Mouse (Mus musculus): Measurements from ENCODE around the gene Nfasc.

The Nfasc gene

GRCm38 (mm10) chr1:132650680-132651079 lies 90.9 kb downstream of the Nfasc start:
- in situ Hi-C loops (cut with MboI, MseI), result no loop called here

- in situ Hi-C loops (cut with MboI, MseI), result no loop called here
These were observed 93.6 kb downstream of the Nfasc start for GRCm38 (mm10) chr1:132647958-132648357.

GRCm38 (mm10) chr1:132641049-132641795 lies 100.4 kb downstream of the Nfasc start:
- in situ Hi-C loops (cut with MboI, MseI), result no loop called here

GRCm38 (mm10) chr1:132640256-132640655 lies 101.3 kb downstream of the Nfasc start:
- in situ Hi-C loops (cut with MboI, MseI), result no loop called here

- in situ Hi-C loops (cut with MboI, MseI), result no loop called here
These were observed 104.3 kb downstream of the Nfasc start for GRCm38 (mm10) chr1:132637346-132637745.

GRCm38 (mm10) chr1:132629611-132630370 lies 111.8 kb downstream of the Nfasc start:
- in situ Hi-C loops (cut with MboI, MseI), result no loop called here

GRCm38 (mm10) chr1:132628599-132628998 lies 113.0 kb downstream of the Nfasc start:
- in situ Hi-C loops (cut with MboI, MseI), result no loop called here

- in situ Hi-C loops (cut with MboI, MseI), result no loop called here
These were observed 113.4 kb downstream of the Nfasc start for GRCm38 (mm10) chr1:132628183-132628582.

- in situ Hi-C loops (cut with MboI, MseI), result no loop called here
These were observed 115.4 kb downstream of the Nfasc start for GRCm38 (mm10) chr1:132626125-132626756.

GRCm38 (mm10) chr1:132625034-132625433 lies 116.6 kb downstream of the Nfasc start:
- in situ Hi-C loops (cut with MboI, MseI), result no loop called here

- in situ Hi-C loops (cut with MboI, MseI), result no loop called here
These were observed 117.1 kb downstream of the Nfasc start for GRCm38 (mm10) chr1:132624466-132624865.

- in situ Hi-C loops (cut with MboI, MseI), result no loop called here
These were observed 117.8 kb downstream of the Nfasc start for GRCm38 (mm10) chr1:132623641-132624336.

- in situ Hi-C loops (cut with MboI, MseI), result no loop called here
These were observed 129.5 kb downstream of the Nfasc start for GRCm38 (mm10) chr1:132612066-132612465.

- in situ Hi-C loops (cut with MboI, MseI), result no loop called here
These were observed 132.5 kb downstream of the Nfasc start for GRCm38 (mm10) chr1:132609048-132609634.

- in situ Hi-C loops (cut with MboI, MseI), result no loop called here
These were observed 139.4 kb downstream of the Nfasc start for GRCm38 (mm10) chr1:132602161-132602560.

- in situ Hi-C loops (cut with MboI, MseI), result no loop called here
These were observed 143.6 kb downstream of the Nfasc start for GRCm38 (mm10) chr1:132598024-132598423.

- in situ Hi-C loops (cut with MboI, MseI), result no loop called here
These were observed 145.9 kb downstream of the Nfasc start for GRCm38 (mm10) chr1:132595741-132596140.

GRCm38 (mm10) chr1:132594587-132594986 lies 147.0 kb downstream of the Nfasc start:
- in situ Hi-C loops (cut with MboI, MseI), result loop anchor here (5.0 kb wide), 1 partner anchor 67 kb away; no protein-coding TSS in a partner anchor

- in situ Hi-C loops (cut with MboI, MseI), result loop anchor here (5.0 kb wide), 1 partner anchor 65 kb away; no protein-coding TSS in a partner anchor
These were observed 149.5 kb downstream of the Nfasc start for GRCm38 (mm10) chr1:132592145-132592544.

- in situ Hi-C loops (cut with MboI, MseI), result loop anchor here (5.0 kb wide), 1 partner anchor 64 kb away; no protein-coding TSS in a partner anchor
These were observed 150.1 kb downstream of the Nfasc start for GRCm38 (mm10) chr1:132591399-132591930.

- in situ Hi-C loops (cut with MboI, MseI), result no loop called here
These were observed 154.9 kb downstream of the Nfasc start for GRCm38 (mm10) chr1:132586679-132587201.

All from T-helper 2 cell (primary cell).